Mouse (Mus musculus) MEL-GATA-1-ER (cell line): ENCODE results near the gene Rps15.

ENCODE experiments used
- DNase-seq: peaks from one replicate; pipeline ENCODE4 v3.0.0-alpha.2; 2012; ENCODE audit warnings: low read depth; ENCODE audit errors: extremely low read depth

Rps15 gene

GRCm38 (mm10) chr10:80339941-80340750 is 47.9 kb downstream of the Rps15 start:
- peak; percentile 71 for DNase-seq

- DNase-seq = no peak
Measured at GRCm38 (mm10) chr10:80341026-80341425, 48.8 kb downstream of the Rps15 start.

GRCm38 (mm10) chr10:80341491-80342304 is 49.4 kb downstream of the Rps15 start:
- no peak for DNase-seq

DNA sequence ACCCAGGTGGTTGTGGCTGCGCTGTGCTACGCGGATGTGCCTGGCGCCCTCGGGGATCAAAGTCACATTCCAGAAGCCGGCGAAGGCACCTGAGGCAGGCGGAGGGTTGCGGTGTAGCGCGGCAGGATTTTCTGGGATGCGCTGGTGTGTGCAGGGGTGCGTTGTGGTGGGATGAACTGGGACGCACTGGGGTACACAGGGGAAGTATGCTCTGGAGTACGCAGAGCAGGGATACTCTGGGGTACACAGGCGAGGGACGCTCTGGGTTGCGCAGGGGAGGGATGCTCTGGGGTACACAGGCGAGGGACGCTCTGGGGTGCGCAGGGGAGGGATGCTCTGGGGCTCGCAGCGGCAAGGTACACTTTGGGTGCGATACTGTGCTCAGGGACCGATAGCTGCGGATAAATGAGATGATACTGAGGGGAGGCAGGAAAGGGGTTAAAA is 50.1 kb downstream of the Rps15 start:
- DNase-seq = no peak

DNA sequence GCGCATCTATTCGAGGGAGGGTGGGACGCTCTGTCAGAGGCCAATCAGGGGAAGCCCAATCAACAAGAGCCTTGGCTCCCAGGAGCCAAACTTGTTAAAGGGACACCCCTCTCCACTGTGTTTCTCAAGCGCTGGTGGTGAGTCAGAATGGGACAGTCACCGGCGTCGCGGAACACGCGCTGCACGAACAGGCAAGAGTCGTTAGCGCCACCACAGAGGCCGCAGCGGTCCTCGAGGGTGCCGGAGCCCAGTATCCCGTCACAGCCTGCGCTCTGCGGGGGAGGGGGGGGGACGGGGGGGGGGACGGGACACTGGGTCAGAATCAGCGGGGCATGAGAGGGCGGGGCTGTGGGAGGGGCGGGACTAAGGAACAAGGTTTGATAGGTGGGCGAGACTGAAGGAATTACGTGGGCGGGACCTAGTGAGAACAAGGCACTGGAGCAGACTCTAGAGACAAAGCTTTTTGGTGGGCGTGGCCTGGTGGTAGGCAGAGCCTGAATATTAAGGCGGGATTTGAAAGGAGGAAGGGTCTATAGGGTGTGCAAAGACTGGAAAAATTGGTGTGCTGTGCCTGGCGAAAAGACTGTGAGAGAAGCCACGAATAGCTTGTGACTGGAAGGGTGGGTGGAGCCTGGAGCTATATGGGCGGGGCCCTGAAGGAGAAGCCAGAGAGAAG is 50.6 kb downstream of the Rps15 start:
- DNase-seq = peak; percentile 88

- no peak for DNase-seq
Measured at GRCm38 (mm10) chr10:80343425-80343895, 51.2 kb downstream of the Rps15 start.
